Mouse (Mus musculus): ENCODE data around the gene Usf2.
A peak's percentile ranks its signal among the peaks of the same experiment; 100 is the strongest.

The Usf2 gene

DNA sequence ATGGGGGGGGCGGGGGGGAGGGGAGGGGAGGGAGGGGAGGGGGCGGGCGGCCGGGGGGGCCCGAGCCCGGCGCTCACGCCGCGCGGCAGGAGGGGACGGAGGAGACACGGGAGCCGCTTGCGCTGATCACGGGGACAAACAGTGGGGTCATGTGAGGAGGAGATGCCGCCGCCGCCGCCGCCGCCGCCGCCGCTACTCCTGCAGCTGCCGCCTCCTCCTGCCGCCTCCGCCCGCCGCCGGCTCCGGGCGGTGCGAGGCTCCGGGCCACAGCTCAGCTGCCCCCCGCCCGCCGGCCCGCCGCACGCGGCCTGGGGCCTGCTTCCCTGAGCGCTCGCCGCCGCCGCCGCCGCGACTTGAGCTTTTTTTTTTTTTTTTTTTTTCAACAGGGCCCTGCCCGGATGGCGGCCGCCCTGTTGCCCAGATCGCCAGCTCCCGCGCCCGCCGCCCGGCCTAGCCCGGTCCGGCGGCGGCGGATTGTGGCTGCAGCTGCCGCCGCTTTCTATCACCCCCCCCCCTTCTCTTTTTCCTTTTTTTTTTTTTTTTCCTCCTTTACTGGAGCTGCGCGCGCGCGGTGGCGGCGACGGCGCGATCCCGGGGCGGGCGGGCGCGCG lies at the start of gene Usf2:
Usf2 (minus strand) TSS at position 48 of the 611 bp plus-strand sequence.
- DNase-seq (ENCODE audit: extremely low spot score, low read depth, low spot score): no peak

DNA sequence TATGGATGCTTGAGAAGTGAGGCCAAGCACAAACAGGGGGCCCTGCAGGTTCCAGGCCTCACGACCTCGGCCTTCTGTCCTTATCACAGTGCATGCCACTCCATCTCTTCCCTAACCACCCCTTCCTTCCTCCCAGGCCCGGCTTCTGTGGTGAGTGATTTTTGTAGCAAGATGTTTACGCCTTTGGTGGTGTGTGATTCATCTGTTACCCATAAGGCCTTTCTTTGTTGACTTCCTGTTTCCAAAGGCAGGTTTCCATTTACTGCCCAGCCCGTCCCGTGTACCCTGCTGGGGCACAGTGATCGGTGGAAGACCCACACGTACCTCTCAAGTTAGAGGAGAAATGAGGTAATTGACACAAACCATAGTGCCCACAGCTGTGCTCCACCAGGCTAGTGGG lies 46.0 kb upstream of the Usf2 start:
- DNase-seq (ENCODE audit: extremely low spot score, low read depth, low spot score): no peak

DNA sequence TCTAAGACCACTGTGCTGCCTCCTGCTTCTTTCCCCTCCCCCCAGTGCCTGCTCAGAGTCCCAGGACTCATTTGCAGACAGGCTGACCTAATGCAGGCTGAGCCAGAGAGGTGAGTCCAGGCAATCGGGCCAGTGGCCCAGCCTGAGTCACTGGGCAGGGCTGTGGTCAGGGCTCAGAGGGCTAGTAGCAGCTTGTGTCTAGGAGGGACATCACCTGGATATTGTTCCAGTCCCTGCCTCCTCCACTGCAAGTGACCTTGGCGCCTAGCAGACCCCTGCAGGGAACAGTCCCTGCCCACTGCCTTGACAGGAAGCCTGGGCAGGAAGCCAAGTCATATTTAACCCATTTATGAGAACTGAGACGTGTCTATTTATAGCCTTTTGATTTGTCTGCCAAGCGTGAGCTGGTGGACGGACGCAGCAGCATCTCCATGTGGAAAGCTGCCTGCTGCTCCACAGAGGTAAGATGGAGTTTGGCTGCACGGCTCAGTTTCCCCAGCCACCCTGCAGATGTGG lies 44.0 kb upstream of the Usf2 start:
- no peak for DNase-seq (ENCODE audit: extremely low spot score, low read depth, low spot score)

DNA sequence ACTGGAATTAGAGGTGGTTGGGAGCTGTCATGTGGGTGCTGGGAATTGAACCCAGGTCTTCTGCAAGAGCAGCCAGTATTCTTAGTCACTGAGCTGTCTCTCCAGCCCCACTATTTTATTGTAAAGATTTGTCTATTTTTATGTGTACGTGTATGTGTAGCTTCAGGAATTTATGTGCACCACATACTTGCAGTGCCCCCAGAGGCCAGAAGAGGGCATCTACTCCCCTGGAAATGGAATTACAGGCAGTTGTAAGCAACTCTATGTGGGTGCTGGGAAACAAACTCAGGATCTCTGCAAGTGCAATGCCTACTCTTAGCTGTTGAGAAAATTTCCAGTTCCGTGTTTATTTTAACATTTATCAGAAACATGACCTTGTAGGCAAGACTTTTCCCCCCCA lies 39.9 kb upstream of the Usf2 start:
- no peak for DNase-seq (ENCODE audit: extremely low spot score, low read depth, low spot score)

DNA sequence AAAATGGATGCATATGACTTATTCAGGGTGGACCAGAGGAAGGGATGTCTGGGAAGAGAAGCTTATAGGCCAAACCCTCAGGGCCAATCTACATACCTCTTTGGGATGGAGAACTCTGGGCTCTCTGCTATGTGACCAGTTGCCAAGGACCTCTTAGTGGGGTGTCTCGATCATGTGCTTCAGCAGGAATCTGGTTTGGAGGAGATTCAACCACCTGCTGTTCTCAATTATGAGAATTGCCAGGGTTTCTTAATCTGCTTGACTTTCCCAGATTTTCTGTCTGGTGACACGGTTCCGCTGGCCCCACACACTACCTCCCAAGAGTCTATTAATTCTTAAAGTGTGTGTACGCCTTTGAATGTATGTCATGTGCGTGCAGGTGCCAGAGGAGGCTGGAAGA lies 37.4 kb upstream of the Usf2 start:
- DNase-seq (ENCODE audit: extremely low spot score, low read depth, low spot score): no peak

DNA sequence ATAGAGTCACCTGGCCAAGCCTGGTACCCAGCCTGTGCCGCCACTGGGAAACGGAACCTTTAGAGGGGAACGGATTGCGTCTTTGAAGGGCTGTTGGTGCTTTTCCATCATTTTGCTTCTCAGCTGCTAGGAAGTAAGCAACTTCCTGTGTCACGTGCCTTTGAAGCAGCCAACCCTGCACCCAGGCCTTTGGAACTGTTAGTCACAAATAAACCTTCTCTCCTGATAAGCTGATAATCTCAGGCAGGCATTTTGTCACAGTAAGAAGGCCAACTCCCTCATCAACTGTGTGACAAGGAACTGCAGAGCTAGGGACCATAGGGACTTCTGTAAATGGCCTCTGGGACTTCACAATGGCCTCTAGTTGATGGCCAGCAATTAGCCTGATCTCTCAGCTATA lies 35.5 kb upstream of the Usf2 start:
- no peak for DNase-seq (ENCODE audit: extremely low spot score, low read depth, low spot score)

DNA sequence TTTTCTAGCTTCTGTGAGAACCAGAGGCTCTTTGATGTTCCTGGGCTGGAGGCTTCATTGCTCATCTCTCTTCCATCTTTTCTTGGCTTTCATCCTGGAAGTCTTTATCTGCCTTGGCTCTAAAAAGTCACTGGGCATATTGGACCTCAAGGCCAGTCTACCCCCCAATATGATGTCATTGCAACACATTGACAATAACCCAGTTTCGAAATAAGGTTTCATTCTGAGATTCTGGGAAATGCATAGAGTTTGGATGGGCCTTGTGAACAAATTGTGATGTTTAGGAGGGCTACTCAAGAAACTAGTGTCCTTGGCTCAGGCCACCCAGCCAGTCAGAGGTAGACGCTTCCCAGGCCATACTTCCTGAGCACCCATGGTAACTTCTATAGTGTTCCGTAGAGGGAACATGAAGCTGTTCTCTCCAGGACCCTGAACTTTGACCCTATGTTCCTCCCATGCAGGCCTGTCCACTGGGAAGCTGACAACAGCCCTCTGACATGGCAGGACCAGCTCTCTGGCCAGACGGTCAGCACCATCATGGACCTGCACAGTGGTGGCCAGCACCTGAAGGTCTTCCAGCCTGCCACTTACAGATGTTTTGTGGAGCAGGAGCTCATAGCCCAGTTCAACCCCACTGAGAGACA lies 32.0 kb upstream of the Usf2 start:
- no peak for DNase-seq (ENCODE audit: extremely low spot score, low read depth, low spot score)

DNA sequence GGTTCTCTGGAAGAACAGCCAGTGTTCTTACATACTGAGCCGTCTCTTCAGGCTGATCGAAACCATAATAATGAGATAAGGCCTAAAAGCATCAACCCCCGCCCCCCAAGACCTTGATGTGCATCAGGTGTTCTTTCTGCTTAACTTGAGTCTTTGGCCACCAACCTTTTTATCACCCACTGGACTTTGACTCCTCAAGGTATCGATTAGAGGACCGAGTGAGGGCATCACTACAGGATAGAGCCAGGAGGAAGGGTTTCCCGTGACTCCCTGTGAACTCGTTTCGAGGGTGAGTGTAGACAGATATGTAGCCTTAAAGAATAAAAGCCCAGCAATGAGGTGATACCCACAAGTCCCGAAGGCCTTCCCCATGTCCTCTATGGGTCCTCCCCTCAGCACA lies 28.8 kb upstream of the Usf2 start:
- no peak for DNase-seq (ENCODE audit: extremely low spot score, low read depth, low spot score)

DNA sequence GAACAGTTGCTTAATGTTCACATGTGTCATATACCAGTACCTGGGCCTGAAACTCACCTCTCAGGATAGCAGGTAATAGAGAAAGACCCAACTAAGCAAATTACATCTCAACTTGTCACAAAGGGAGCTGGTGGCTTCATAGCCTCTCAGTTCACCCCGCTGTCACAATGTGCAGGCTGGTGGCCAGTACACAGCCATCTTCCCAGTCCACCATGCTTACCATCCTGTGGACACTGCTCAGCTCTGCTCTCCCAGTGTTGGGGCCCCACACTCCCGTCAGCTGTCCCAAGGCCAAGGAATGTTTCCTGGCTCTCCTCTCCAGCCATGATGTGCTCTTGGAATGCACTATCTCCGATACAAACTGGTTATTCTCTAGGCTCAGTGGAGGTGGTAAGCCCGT lies 25.1 kb upstream of the Usf2 start:
- DNase-seq (ENCODE audit: extremely low spot score, low read depth, low spot score): no peak

DNA sequence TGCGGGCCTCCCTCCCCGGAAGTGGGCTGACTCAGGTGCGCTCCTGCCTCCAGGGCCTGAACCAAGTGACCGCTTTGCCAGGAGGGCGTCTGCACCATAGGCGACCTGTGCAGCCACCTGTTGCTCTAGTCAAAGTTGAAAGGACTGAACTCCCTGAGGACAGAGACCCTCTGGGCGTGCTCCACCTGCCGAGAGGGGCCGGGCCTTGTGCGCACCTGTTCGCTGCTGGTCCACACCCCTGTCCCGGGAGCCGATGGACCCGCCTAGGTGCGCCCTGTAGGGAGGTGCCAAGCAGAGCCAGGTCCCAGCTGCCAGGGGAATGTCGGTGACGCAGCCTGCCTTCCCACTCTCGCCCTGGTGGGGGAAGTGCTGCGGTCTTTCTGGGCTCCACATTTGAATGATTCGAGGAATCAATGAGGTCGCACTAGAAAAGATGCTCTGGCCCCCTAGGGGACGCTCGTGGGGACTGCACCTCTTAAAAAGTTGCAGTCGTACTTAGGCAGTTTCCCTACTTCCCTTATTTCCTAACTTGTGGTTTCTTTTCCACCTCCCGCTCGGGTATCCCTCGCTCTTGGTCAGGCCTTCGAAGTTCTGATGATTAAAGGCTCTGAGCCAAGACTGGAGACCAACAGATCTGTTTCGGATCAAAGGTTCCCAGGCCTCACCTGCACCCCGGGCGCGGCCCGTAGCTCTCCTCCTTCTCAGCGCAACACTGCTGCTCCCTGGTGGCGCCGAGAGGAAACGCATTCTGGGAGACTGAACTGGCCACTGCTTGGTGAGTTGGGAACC lies 17.1 kb upstream of the Usf2 start, which contains the start of gene Fam187b:
Fam187b (plus strand) TSS at position 290 of the 789 bp plus-strand sequence.
- peak; percentile 82 for DNase-seq (ENCODE audit: extremely low spot score, low read depth, low spot score)

DNA sequence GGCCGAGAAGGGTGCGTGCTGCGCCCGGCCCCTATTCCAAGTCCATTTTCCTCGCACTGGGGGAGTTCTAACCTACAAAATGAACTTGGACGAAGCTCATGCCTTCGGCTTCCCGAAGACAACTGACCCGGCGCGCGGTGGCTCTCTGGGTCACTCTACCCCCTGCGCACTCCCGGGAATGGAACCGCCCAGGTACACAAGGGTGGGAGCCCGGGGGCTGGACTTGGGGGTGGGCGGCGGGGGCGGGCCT lies 16.6 kb upstream of the Usf2 start, which contains the start of gene Lsr:
Lsr (minus strand) TSS at position 214 of the 250 bp plus-strand sequence.
- no peak for DNase-seq (ENCODE audit: extremely low spot score, low read depth, low spot score)

DNA sequence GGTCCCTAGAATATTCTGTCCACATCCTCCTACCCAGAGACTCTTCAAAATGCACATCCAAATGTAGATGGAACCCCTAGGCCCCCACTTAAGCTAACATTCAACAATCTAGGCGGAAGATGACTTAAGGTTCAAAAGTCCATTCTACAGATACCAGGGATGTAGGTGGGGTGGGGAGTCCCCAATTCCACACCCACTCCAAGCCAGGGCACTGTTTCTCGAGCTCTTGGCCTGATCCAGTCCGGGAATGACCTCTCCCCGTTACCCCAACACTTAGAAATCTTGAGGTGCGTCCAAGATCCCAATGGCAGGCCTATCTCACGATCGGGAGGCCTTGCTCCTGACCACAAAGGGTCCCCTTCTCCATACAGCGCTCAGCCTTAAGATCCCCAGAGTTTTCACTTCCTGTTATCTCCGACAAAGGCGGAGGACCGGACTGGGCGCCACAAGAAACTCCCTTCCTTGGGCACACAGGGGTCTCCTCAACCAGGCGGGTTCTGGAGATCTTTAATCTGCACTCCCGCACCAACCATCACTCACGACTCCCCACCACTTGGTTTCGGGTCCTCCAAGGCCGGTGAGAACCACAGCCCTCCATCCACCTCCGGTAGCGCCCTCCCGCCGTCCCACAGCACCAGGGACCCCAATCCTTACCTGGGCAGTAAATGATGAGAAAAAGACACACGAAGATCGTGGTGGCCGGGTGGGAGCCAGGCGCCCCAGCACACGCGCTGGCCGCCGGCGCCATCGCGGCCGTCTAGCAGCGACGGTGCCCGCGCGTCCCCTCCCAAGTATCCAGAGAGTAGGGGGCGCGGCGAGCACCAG lies 16.0 kb upstream of the Usf2 start:
- DNase-seq (ENCODE audit: extremely low spot score, low read depth, low spot score): no peak

DNA sequence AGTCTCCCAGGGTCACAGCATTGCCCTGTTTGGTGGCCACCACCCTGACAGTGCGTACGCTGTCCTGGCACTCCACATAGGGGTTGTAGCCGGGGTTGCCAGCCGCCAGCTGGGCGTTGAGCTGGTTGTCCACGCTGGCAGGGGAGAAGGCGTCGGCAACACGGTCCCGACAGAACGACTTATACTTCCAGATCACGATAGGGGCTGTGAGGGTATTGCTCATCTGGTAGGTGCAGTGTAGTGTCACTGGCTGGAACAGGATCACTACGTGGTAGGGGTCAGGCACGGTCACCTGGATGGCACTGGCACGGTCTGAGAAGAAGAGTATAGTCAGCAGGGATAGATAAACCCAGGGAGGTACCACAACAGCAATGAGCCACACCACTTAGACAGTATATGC lies 15.3 kb upstream of the Usf2 start:
- DNase-seq (ENCODE audit: extremely low spot score, low read depth, low spot score): no peak

DNA sequence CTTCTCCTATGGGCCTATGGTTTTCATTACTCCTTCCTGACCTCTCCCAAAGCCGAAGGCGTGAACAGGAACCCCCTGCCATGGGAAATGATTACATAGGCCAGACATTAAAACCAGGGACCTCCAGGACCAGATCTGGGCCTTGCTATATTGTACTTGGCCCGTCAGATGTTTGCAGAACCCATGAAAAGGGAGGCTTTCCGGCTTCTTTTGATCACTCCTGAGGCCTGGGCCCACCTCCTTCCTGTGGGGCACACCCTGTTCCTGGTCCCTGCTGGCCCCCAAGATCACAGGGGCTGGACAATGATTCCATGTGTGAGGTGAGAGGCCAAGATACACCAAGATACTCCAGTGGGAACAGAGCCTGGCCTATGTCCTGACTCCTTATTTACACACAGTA lies 12.6 kb upstream of the Usf2 start:
- no peak for DNase-seq (ENCODE audit: extremely low spot score, low read depth, low spot score)

DNA sequence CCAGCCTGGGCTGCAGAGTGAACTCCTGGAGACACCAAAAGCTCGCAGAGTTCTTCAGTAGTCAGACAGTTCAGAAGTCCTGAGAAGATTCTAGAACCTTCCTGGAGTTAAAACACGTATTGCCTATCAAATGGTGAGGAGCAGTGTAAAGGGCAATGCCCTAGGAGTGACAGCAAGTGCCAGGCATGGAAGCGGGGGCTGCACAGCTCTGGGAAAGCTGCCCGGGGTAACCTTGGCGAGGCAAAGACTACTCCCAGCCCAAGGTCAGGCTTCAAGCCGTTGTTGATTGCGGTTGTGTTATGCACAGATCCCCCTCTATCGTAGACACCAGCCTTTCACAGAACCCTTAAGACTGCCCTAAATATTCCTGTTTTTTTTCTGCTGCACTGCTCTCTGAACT lies 12.0 kb upstream of the Usf2 start:
- no peak for DNase-seq (ENCODE audit: extremely low spot score, low read depth, low spot score)

DNA sequence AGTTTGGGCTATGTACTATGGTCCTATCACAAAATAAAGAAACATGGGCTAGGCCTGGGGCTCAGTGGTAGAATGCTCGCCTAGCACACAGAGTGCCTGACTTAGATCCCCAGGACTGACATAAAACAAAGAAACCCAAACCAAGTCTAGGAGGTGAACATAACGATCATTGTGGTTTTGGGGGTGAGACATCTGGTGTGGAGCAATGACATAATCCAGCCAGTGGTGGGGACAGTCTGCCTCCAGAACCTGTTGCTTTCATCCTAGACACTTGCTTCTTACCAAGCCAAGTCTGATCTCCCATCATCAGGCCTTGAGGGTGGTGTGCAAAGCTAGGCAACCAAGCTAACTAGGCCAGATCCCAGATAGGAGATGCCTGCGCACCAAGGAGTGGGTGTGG lies 10.1 kb upstream of the Usf2 start:
- no peak for DNase-seq (ENCODE audit: extremely low spot score, low read depth, low spot score)

DNA sequence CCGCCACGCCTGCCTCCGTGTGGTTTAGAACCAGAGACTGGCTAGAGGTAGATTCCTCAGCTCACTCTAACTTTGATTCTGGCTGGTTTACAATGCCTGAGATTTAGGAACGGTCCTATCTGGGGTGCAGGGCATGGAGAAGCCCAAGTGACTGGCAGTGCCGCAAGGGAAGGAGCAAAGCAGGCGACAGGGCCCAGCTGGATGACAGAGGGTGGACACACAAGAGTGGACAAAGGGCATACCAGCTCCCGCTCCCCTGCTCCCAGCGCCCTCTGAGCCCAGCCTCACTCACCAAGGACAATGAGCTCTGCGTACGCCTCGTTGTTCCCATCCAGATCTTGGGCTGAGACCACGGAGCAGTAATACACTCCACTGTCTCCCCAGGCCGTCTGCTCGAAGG lies 9.1 kb upstream of the Usf2 start:
- DNase-seq (ENCODE audit: extremely low spot score, low read depth, low spot score): no peak

DNA sequence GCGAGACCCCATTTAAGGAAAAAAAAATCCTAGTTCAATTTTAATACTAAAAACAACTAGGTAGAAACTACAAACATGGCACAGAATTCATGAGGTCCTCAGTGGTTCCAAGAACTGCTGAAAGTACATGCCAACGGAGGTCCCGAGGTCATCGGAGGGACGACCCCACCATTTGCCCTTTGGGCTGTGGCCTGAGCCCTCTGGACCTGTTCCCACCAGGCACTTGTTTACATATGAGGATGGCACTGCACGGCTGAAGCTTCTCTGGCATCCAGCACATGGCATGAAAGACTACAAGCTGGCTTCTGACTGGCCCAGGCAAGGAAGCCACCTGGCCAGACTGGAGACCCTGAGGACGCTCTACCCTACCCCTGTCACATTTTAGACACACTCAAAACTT lies 7.8 kb upstream of the Usf2 start:
- no peak for DNase-seq (ENCODE audit: extremely low spot score, low read depth, low spot score)

DNA sequence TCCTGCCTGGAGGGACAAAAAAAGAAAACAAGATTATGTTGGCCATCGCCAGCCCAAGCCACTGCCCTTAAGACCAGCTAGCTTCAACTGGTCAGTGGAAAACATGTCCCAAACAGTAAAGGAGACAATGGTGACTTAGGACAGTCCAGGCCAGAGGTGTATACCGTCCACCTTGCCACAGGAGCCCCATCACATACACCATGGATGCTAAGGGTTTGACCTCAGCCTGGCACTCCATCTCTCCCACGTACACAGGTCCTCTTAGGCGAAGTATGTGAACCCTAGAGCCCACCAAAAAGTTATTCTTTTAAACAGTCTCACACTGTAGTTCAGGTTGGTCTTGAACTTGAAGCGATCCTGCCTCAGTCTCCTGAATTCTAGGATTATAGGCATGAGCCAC lies 6.3 kb upstream of the Usf2 start:
- DNase-seq (ENCODE audit: extremely low spot score, low read depth, low spot score): no peak

DNA sequence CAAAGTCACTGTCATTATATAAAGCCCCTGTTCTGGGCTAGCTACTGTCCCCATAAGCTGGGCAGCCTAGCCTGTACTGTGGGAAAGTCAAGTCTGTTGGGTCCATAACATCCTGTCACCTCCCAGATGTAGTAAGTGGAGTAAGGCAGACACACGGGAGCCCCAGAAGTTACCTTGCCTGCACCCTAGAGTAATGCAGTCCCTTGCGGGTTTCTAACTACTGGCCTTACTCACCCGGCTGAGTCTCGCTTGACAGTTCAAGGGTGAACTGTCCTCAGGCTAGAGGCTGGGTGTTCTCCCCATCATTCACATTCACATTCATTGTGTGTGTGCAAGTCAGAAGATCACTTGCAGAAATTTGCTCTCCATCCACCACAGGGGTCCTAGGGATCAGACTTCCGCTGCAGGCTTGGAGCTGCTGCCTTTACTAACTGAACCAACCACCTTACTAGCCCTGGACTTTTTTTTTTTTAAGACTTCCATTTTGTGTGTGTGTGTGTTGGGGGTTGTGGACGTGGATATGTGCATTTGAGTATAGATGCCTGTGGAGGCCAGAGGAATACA lies 3.3 kb upstream of the Usf2 start:
- no peak for DNase-seq (ENCODE audit: extremely low spot score, low read depth, low spot score)

DNA sequence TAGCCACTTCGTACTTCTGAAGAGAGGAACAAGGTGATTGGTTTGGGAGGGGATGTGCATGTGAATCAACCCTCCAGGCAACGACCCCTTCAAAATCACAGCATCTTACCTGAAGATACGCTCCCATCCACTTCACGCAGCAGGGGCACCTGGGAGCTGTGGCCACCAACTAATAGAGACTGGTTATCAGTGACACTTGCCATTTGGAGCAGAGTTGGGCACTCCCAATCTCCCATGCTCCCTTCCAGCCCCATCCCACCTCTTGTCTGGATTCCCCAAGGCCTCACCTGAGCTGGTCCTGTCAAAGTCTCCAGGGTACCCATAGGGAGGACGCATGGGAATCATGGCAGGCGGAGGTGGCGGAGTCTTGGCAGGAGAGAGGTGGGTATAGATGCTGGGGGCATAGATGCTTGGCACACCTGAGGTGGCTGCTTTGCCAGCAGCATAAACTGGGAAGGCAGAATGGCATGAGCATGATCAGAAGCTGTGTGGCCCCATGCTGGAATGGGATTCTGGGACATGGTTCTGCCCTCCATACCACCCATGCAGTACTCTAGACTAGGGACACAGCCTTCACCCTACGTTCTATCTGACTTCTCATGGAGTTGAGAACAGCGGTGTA lies 2.4 kb upstream of the Usf2 start:
- DNase-seq (ENCODE audit: extremely low spot score, low read depth, low spot score): no peak
